Mouse (Mus musculus) retina, postnatal 7 days (tissue): ENCODE results near the gene Sycn.

Experiments used
- DNase-seq: peaks from one replicate; pipeline ENCODE4 v3.0.0-alpha.2; 2012; ENCODE audit warnings: low read depth, low spot score

Gene Sycn

DNA sequence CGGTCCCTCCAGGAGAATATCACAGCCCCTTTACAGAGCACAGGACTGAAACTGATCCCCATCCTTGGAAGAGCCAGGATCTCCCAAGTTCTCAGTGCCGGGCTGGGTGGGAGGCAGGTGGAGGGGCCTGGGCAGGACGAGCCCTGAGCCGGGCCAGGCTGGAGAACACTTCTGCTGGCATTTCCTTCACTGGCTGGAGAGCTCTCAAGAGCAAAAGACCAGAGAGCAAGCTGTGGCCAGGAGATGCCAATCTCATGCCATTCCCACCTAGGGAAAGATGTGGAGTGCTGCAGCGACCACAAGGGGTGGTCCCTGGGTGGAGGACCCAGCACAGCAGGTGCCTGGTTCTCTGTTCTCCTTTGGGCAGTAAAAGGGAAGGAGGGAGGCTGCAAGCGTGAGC lies 44.3 kb downstream of the Sycn start:
- no peak for DNase-seq

DNA sequence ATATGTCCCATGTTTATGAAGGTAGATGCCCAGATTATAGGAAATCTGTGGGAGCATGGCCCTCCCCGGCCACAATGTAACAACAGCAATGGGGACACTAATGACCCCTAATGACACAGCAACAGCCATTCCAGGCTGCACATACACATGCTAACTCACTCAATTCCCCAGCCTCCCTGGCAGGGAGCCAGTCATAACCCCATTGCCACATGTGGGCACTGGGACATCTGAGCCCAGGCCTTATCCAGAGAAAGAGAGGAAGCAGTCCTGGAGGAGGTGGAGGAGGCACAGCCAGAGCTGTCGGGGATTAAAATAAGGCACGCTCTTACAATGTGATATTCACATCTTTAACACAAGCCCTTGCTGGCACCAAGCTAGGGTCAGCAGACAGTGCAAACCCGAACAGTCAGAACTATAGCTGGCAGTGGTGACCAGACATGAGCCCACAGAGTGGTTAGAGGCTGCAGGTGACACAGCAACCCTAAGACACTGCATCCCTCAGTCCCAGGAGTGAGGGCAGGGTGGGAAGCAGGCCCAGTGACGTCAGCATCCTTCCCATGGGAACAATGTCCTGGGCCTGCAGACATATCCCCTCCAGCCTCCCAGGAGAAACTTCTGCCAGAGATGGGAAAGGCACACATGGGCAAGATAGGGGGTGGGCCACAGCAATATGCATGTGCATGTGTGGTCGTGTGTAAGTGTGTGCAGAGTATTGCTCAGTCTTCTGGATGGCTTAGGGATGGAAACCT lies 46.2 kb downstream of the Sycn start:
- DNase-seq, result no peak

DNA sequence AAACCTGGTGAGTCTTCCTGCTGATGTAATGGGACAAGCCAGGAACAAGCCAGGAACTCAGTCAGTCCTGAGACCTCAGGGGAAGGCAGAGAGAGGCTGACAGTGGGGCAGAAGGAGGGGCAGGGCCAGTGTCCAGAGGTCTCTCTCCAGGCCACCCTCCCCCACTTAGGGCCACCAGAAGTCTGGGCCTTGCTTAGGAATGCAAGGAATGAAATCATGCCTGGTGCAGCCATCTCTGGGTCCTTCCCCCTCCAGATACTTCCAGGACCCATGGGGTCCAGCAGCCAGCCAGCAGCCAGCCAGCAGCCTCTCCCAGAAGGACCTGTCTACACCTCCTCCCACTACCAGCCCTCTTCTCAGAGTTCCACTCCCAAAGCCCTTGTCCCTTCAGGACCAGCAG lies 47.0 kb downstream of the Sycn start:
- no peak for DNase-seq
